18 mouse cellular contexts compared by ENCODE assay signal in genomic region chr8:126688450-126688849, GRCm38 (mm10).
DNase-seq lines count a peak whose midpoint lies in the region; ATAC-seq and TF ChIP-seq lines count a peak whose summit lies in the region.
"Had no signal": no experiment of that assay in that cellular context is flagged by ENCODE, and none has a peak within 500 bp of the region (broad histone marks: within the 10 kb centered on the region; RNA-seq: fewer than 3 reads in every experiment).

No protein-coding gene starts in this region.

- peak; percentile 54 for TF ChIP-seq CTCF in intestine, postnatal 0 days (IDR thresholded peaks at IDR 0.05; ENCODE audit: low read depth)
- TF ChIP-seq CTCF in liver, embryonic 14.5 days (IDR thresholded peaks at IDR 0.05; ENCODE audit: low read depth) = peak; percentile 35; the same call in 1 of the 2 replicates
- TF ChIP-seq CTCF in E14TG2a.4 (conservative IDR thresholded peaks at IDR 0.05; ENCODE audit: low read length) = peak; percentile 53

- DNase-seq in liver, embryonic 14.5 days (ENCODE audit: low read depth in 3 of 3, low spot score in 3 of 3) = no peak
- DNase-seq in liver (no peak), R1 (ENCODE audit: low read depth, low spot score) (peak; percentile 23)
- no peak for DNase-seq in urinary bladder, postnatal 25 days (ENCODE audit: low spot score)
- DNase-seq: cerebellum, adult 9-11 months; gastrocnemius, postnatal 14 days; heart, postnatal 10 days; kidney, adult 9 months; layer of hippocampus, adult 9-11 months; thymus, postnatal 14 days had no signal

- no peak for TF ChIP-seq EP300 in liver, embryonic 14.5 days (IDR thresholded peaks at IDR 0.05; ENCODE audit: low read depth)

- 80% methylated on average over 5 of the region's 5 CpGs for WGBS in intestine, postnatal 0 days
- 74% methylated on average over 5 of the region's 5 CpGs for WGBS in intestine, embryonic 15.5 days
- WGBS in liver, embryonic 14.5 days (ENCODE audit: insufficient replicate concordance) = 63% methylated on average over 5 of the region's 5 CpGs

- no peaks in the 10 kb centered on the region for H3K36me3 ChIP-seq in intestine, postnatal 0 days (ENCODE audit: control insufficient read depth, insufficient read depth)
- no peaks in the 10 kb centered on the region for H3K36me3 ChIP-seq in intestine, embryonic 15.5 days
- H3K36me3 ChIP-seq in liver, embryonic 14.5 days (replicated peaks; ENCODE audit: control insufficient read depth, insufficient read depth, low read depth) = no peaks in the 10 kb centered on the region
- H3K36me3 ChIP-seq in E14TG2a.4 (ENCODE audit: insufficient read depth, low read length) = no peaks in the 10 kb centered on the region
- H3K36me3 ChIP-seq: embryonic facial prominence, embryonic 13.5 days; limb, embryonic 13.5 days; midbrain, embryonic 15.5 days had no signal

- H3K4me1 ChIP-seq in intestine, postnatal 0 days (replicated peaks; ENCODE audit: control insufficient read depth, insufficient read depth, low read length) = 0 out of 2 replicates have a peak, but pooled peaks cover 6% of the 10 kb centered on the region
- H3K4me1 ChIP-seq in intestine, embryonic 15.5 days (replicated peaks) = 0 out of 2 replicates have a peak, but pooled peaks cover 6% of the 10 kb centered on the region
- H3K4me1 ChIP-seq in liver, embryonic 14.5 days (replicated peaks; ENCODE audit: control insufficient read depth in 2 of 2, insufficient read depth in 2 of 2, low read length in 1 of 2) = no peaks in the 10 kb centered on the region; a peak in 1 of 4 replicates
- no peaks in the 10 kb centered on the region for H3K4me1 ChIP-seq in E14TG2a.4 (replicated peaks; ENCODE audit: low read depth, low read length)
- H3K4me1 ChIP-seq: limb, embryonic 13.5 days; midbrain, embryonic 15.5 days had no signal

- H3K27ac ChIP-seq in intestine, postnatal 0 days (ENCODE audit: low read depth, low read length) = no peak overlapping the region
- H3K27ac ChIP-seq in intestine, embryonic 15.5 days = no peak overlapping the region
- no peak overlapping the region for H3K27ac ChIP-seq in liver, embryonic 14.5 days
- H3K27ac ChIP-seq: embryonic facial prominence, embryonic 13.5 days; hindbrain, embryonic 14.5 days; limb, embryonic 13.5 days; midbrain, embryonic 15.5 days had no signal

- no peak overlapping the region for H3K4me3 ChIP-seq in intestine, postnatal 0 days (ENCODE audit: low read depth, low read length)
- H3K4me3 ChIP-seq in intestine, embryonic 15.5 days (replicated peaks) = no peak overlapping the region
- H3K4me3 ChIP-seq in liver, embryonic 14.5 days (ENCODE audit: insufficient read depth in 1 of 2, low read depth in 2 of 2, low read length in 2 of 2) = no peak overlapping the region
- no peak overlapping the region for H3K4me3 ChIP-seq in E14TG2a.4 (replicated peaks; ENCODE audit: low read length)
- H3K4me3 ChIP-seq: embryonic facial prominence, embryonic 13.5 days; limb, embryonic 13.5 days; midbrain, embryonic 15.5 days had no signal

- no peak overlapping the region for H3K4me2 ChIP-seq in intestine, postnatal 0 days (replicated peaks; ENCODE audit: low read depth)
- no peak overlapping the region for H3K4me2 ChIP-seq in intestine, embryonic 15.5 days (replicated peaks)
- no peak overlapping the region for H3K4me2 ChIP-seq in liver, embryonic 14.5 days (ENCODE audit: low read depth)
- H3K4me2 ChIP-seq: embryonic facial prominence, embryonic 13.5 days; hindbrain, embryonic 14.5 days; limb, embryonic 13.5 days; midbrain, embryonic 15.5 days had no signal

- no peak overlapping the region for H3K9ac ChIP-seq in intestine, postnatal 0 days (ENCODE audit: low read depth, low read length)
- H3K9ac ChIP-seq in intestine, embryonic 15.5 days = no peak overlapping the region
- no peak overlapping the region for H3K9ac ChIP-seq in liver, embryonic 14.5 days (replicated peaks)
- H3K9ac ChIP-seq: embryonic facial prominence, embryonic 13.5 days; hindbrain, embryonic 14.5 days; limb, embryonic 13.5 days; midbrain, embryonic 15.5 days had no signal

- H3K9me3 ChIP-seq in intestine, postnatal 0 days (ENCODE audit: control insufficient read depth) = no peaks in the 10 kb centered on the region
- H3K9me3 ChIP-seq in intestine, embryonic 15.5 days = no peaks in the 10 kb centered on the region
- H3K9me3 ChIP-seq in liver, embryonic 14.5 days (ENCODE audit: control insufficient read depth, low read length) = no peaks in the 10 kb centered on the region
- H3K9me3 ChIP-seq in E14TG2a.4 (ENCODE audit: low read length) = no peaks in the 10 kb centered on the region
- H3K9me3 ChIP-seq: embryonic facial prominence, embryonic 13.5 days; limb, embryonic 13.5 days; midbrain, embryonic 15.5 days had no signal

- H3K27me3 ChIP-seq in intestine, postnatal 0 days (replicated peaks; ENCODE audit: control insufficient read depth, insufficient read depth, low read length) = no peaks in the 10 kb centered on the region
- H3K27me3 ChIP-seq in intestine, embryonic 15.5 days (replicated peaks) = no peaks in the 10 kb centered on the region
- no peaks in the 10 kb centered on the region for H3K27me3 ChIP-seq in liver, embryonic 14.5 days (ENCODE audit: control insufficient read depth, insufficient read depth, low read length)
- no peaks in the 10 kb centered on the region for H3K27me3 ChIP-seq in E14TG2a.4 (ENCODE audit: insufficient read depth, low read length)
- H3K27me3 ChIP-seq: embryonic facial prominence, embryonic 13.5 days; limb, embryonic 13.5 days; midbrain, embryonic 15.5 days had no signal

- no peak for ATAC-seq in intestine, postnatal 0 days
- no peak for ATAC-seq in intestine, embryonic 15.5 days
- no peak for ATAC-seq in liver, embryonic 14.5 days (ENCODE audit: insufficient read depth)
- no peak for ATAC-seq in erythroid progenitor cell, adult 5-6 weeks (replicated peaks; ENCODE audit: low FRiP score, poor library complexity, severe bottlenecking)
- ATAC-seq: midbrain, embryonic 15.5 days had no signal
